Mouse (Mus musculus) adrenal gland, adult 2 months (tissue): ENCODE measurements at regions not wholly inside any gene's neighbourhood (a gene's known extent, or its start where the extent isn't known, plus 50 kb on each side); places are given as distances from the start of the nearest gene placed in this dataset.

Source experiments
- DNase-seq: peaks from one replicate; pipeline ENCODE4 v3.0.0; 2021

GRCm38 (mm10) chr3:37881016-37881415, 156.7 kb upstream of the Gm5148 start:
- DNase-seq: no peak

DNA sequence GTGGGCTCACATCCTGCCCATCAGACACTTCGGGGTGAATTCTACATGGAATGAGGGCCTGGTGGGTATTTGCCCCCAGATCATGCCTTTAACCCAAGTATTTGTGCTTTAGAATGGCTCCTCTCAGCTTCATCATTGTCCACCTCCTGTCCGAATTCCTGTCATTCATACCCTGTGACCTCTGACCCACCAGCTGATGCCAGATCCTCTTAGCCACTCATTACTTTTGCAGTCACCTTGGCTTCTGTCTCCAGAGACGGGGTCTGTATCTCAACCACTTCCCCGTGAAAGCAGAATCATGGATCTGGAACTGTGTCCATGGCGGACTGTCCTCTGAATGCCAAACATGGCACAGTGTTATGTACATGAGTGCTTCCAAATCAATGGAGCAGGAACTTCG, 154.8 kb upstream of the Gm5148 start:
- no peak for DNase-seq

- DNase-seq: no peak
Measured at GRCm38 (mm10) chr3:37876016-37876765, 151.9 kb upstream of the Gm5148 start.

DNA sequence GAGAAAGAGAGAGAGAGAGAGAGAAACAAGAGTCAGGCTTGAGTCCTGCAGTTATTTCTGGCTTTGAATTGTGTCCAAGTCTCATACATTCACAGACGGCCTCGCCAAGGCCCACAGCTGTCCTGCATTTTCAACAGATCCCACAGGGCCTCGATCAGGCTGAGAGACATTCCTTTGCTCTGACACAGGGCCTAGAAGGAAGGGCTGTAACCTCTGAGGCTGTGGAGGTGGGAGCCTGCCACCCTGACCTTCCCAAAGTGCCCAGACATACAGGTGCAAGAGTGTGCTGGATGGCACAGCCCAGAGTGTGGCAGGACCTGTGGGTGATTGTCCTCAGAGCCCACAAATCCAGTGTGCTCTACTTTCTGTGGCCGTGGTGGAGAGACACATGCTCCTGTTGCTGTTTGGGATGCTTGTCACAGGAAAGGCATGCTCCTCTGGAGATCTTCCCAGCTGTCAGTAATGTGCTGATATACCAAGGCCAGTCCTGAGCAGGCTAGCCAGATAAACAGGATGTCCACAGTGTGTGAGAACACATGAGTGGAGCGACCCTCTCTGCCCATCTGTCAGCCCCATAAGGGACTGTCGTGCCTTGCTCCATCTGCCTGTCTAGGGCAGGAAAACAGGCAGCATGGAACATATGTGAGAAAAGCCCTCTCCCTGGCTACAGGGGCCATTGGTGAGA, 151.2 kb upstream of the Gm5148 start:
- DNase-seq: peak; percentile 75

GRCm38 (mm10) chr3:37874864-37875263, 150.6 kb upstream of the Gm5148 start:
- DNase-seq: no peak

- DNase-seq: no peak
Measured at GRCm38 (mm10) chr3:37874346-37874745, 150.1 kb upstream of the Gm5148 start.

DNA sequence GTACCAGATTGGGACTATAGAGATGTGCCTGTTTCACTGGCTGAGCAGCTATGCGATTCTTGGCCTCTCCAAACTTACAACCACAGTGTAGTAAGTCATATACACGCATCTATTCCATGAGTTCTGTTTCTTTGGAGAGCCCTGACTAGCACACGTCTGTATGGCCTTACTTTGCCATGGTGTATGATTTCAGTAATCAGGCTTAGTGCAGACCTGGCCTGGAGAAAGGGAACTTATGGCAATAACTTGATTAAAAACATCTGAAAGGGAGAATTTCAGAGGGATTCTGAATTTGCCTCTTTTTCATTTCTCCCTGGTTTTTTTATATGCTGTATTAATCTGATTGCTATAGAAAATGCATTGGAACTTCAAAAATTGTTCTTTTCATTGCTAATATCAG, 148.0 kb upstream of the Gm5148 start:
- DNase-seq: no peak

- no peak for DNase-seq
Measured at GRCm38 (mm10) chr3:37871076-37871475, 146.8 kb upstream of the Gm5148 start.

DNA sequence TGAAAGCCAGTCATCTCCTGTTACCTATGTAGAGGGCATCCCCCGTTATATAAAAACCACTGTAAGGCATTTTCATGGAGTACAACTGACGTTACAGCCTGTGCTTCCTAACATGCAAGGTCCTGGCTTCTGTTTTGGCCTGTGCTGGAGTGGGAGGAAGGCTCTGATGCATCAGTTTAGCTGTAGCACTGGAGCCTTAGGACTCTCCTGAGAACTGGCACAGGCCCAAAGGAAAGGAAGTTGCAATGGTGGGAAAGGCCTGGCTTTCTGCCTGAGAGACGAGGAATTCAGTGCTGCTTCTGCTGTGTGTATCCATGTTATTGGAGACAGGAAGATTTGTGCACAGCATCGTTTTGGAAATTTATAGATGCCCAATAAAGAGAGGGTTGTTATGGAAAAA, 144.2 kb upstream of the Gm5148 start:
- DNase-seq: no peak

GRCm38 (mm10) chr3:37862756-37863155, 138.5 kb upstream of the Gm5148 start:
- no peak for DNase-seq

- DNase-seq: no peak
Measured at GRCm38 (mm10) chr3:37860715-37861461, 136.6 kb upstream of the Gm5148 start.

GRCm38 (mm10) chr3:37860034-37860714, 135.9 kb upstream of the Gm5148 start:
- peak; percentile 32 for DNase-seq

DNA sequence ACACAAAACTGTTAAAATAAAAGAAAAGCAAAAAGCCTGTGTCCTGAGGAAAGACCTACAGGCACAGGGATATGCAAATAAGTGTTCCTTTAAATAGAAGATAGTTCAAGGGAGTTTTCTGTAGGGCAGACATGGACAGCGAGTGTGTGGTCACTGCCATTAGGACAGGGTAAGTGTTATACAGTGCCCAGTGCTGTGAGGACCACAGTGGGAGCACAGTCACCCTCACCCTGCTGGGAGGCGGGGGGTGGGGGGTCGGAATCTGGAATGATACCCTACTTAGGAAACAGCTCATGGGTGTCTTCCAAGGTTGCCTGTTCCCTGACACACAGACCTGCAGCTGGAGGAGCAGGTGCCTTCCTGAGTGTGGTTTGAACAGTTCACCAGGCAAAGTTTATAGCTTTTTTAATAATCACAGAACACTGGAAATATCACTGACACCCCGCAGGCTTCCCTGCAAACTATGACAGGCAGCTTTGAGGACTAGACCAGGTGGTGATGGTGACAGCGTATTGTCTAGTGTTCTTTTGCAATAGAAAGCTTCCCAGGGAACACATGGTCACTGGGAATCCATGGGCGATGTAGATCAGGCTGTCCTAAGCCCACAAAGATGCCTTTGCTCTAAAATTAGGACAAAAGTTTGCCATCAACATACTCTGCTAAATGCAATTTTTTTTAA, 134.5 kb upstream of the Gm5148 start:
- DNase-seq: no peak

GRCm38 (mm10) chr3:37846191-37847003, 122.1 kb upstream of the Gm5148 start:
- DNase-seq: no peak

DNA sequence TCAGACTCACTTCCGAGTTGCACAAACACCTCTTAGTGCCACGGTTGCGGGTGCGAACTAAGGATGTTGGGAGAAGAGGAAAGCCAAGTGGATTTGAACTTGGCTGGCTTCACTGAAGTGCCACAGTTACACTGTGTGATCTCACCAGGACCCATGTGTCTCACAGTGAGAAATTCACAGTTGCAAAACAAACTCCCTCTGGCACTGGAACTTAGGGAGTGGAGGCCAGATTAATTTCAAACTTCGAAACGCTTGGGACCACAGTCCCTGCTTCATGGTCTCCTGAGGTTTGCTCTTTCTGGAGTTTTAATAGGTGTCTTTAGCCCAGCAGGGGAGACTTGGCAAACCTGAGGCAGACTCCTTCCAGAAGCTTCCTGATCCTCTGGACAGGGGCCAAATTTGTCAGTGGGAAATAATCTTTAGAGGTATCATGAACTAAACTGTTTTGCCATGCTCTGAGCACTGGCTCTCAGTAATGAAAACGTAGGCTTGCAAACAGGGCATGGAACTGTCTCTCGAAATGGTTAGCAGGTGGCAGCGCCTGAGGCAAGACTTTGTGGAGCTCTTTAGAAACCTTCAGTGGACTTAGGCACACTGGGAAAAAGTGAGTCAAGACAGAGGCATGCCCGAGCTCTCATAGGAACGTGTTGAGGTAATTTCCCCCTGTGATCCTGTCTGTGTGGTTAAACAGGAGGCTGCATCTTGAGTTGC, 121.2 kb upstream of the Gm5148 start:
- peak; percentile 10 for DNase-seq

DNA sequence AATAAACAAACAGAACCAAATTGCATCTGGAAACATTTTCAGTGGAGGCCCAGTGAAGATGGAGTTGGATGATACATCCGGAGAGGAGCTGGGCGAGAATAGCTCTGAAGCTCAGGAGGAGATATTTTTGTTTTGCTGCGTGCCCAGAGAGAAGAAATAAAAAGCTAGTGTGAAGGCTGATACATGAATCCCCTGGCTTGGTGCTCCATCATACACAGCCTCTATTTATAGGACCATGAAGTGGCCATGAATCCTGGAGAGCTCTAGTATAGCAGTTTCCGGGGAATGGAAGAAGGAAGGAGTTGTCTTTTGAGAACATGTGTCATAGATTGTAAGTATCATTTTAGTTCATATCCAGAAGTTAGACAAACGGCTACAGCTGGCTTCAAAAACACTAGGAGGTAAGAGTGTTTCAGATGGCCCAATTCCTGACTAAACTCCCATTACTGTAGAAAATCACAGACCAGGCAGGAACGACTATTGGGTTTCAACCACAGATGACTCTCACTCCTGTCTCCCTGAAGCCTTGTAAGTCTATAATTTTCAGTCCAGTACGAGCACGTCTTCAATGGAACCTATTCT, 120.5 kb upstream of the Gm5148 start:
- no peak for DNase-seq

GRCm38 (mm10) chr3:37842289-37842688, 118.0 kb upstream of the Gm5148 start:
- DNase-seq: no peak

DNA sequence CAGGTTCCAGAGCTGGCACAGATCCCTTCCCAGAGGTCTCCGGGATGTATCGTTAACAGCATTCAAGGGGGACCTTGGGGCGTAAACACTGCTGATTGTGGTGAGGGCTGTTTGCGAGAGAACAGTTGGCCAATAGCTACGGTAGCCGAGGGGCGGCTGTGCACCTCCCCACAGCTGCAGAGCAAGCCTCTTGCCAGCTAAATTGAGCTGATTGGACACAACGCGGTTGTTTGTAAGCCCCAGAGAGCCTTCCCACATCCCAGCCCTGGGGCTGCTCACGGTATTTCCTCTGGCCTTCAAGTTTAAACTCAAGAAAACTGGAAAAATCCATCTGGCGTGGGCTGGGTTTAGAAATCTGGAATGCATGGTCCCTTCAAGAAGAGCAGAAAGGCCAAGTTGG, 114.6 kb upstream of the Gm5148 start:
- peak; percentile 6 for DNase-seq

GRCm38 (mm10) chr3:37836749-37837148, 112.5 kb upstream of the Gm5148 start:
- DNase-seq: peak; percentile 30

- no peak for DNase-seq
Measured at GRCm38 (mm10) chr3:37835687-37836086, 111.4 kb upstream of the Gm5148 start.
